Mouse (Mus musculus) leukemia stem cell, adult 10-12 weeks (primary cell): Measurements from ENCODE around the gene Xndc1. TPM values are rescaled to one million over a fixed set of nuclear protein-coding genes. Genes with fewer than 3 reads are reported as not detected.

ENCODE experiments used
- polyA plus RNA-seq: library from polyadenylated mRNA; stranded (reverse); fragments of >175 nt; gene quantifications from 2 replicates; pipeline ENCODE4 v1.2.3, GENCODE M21; 2012; ENCODE audit warnings: low replicate concordance

The Xndc1 gene
- 13.5 and 17.2 TPM in 2 replicates for polyA plus RNA-seq

GRCm38 (mm10) chr7:102065046-102065891, at the start of gene Xndc1, which contains the start of the genes Rnf121 and Xntrpc:
Gene Xndc1, plus strand, starts transcription at chr7:102065511.
Gene Rnf121, minus strand, starts transcription at chr7:102065469.
Gene Xntrpc, plus strand, starts transcription at chr7:102065713.

GRCm38 (mm10) chr7:102018590-102018989, 46.7 kb upstream of the Xndc1 start, which contains the start of gene Il18bp:
Gene Il18bp, minus strand, starts transcription at chr7:102018690.

GRCm38 (mm10) chr7:102082816-102083215, 17.5 kb downstream of the Xndc1 start, which contains the start of gene Trpc2:
Gene Trpc2, plus strand, starts transcription at chr7:102083116.

GRCm38 (mm10) chr7:102101487-102101886, 36.2 kb downstream of the Xndc1 start, which contains the start of gene Art1:
Gene Art1, plus strand, starts transcription at chr7:102101743.

GRCm38 (mm10) chr7:102109171-102109570, 43.9 kb downstream of the Xndc1 start, which contains the start of gene Art5:
Gene Art5, minus strand, starts transcription at chr7:102109489.

GRCm38 (mm10) chr7:102116579-102117331, 51.4 kb downstream of the Xndc1 start, which contains the start of gene Chrna10:
Gene Chrna10, minus strand, starts transcription at chr7:102116828.

Other genes with a start within 250 kb of the Xndc1 start
- 0.10 and 0.22 TPM in 2 replicates for gene Phox2a, start 247.2 kb upstream of the Xndc1 start, polyA plus RNA-seq
- 126 and 174 TPM in 2 replicates for gene Inppl1, start 227.3 kb upstream of the Xndc1 start, polyA plus RNA-seq
- not detected in 2 replicates for gene Folr2, start 208.3 kb upstream of the Xndc1 start, polyA plus RNA-seq
- gene Anapc15, start 201.8 kb upstream of the Xndc1 start, polyA plus RNA-seq: 42.3 and 54.1 TPM in 2 replicates
- 15.0 and 17.2 TPM in 2 replicates for gene Folr1, start 194.7 kb upstream of the Xndc1 start, polyA plus RNA-seq
- gene Lamtor1, start 159.6 kb upstream of the Xndc1 start, polyA plus RNA-seq: 131 and 178 TPM in 2 replicates
- not detected in 2 replicates for gene Tomt, start 159.2 kb upstream of the Xndc1 start, polyA plus RNA-seq
- not detected in 2 replicates for gene Lrrc51, start 131.6 kb upstream of the Xndc1 start, polyA plus RNA-seq
- gene Numa1, start 131.4 kb upstream of the Xndc1 start, polyA plus RNA-seq: 74.4 and 142 TPM in 2 replicates
- gene Il18bp, start 46.8 kb upstream of the Xndc1 start, polyA plus RNA-seq: 5.3 and 23.4 TPM in 2 replicates
- 0.57 and 3.2 TPM in 2 replicates for gene Rnf121, start within 50 bp of the Xndc1 start, polyA plus RNA-seq
- 0.64 TPM in 1 of 2 replicates, not detected in the other for gene Xntrpc, start 202 bp downstream of the Xndc1 start, polyA plus RNA-seq
- 0.15 and 4.1 TPM in 2 replicates for gene Trpc2, start 17.6 kb downstream of the Xndc1 start, polyA plus RNA-seq
- gene Art1, start 36.2 kb downstream of the Xndc1 start, polyA plus RNA-seq: not detected in 2 replicates
- gene Art5, start 44.0 kb downstream of the Xndc1 start, polyA plus RNA-seq: not detected in 2 replicates
- not detected in 2 replicates for gene Chrna10, start 51.3 kb downstream of the Xndc1 start, polyA plus RNA-seq
- 2.6 and 5.6 TPM in 2 replicates for gene Nup98, start 144.7 kb downstream of the Xndc1 start, polyA plus RNA-seq
- gene Pgap2, start 144.7 kb downstream of the Xndc1 start, polyA plus RNA-seq: 11.2 and 17.2 TPM in 2 replicates
- 60.1 and 267 TPM in 2 replicates for gene Rhog, start 190.5 kb downstream of the Xndc1 start, polyA plus RNA-seq
- gene Stim1, start 202.3 kb downstream of the Xndc1 start, polyA plus RNA-seq: 40.4 and 40.7 TPM in 2 replicates